Mouse (Mus musculus) kidney, postnatal 0 days (tissue): ENCODE measurements around the gene H2-DMa. TPM values are rescaled to one million over a fixed set of nuclear protein-coding genes. Genes with fewer than 3 reads are reported as not detected.
A peak's percentile ranks its signal among the peaks of the same experiment; 100 is the strongest.

Experiments used
- ATAC-seq: fragments of 200-750 bp; cut with Nextera tagmentation; replicated peaks from 2 replicates; pipeline ENCODE4 v1.8.0; 2017; ENCODE audit warnings: low read depth, moderate number of reproducible peaks, moderate TSS enrichment, moderate library complexity; ENCODE audit not compliant: low FRiP score
- DNase-seq: peaks from one replicate; pipeline ENCODE4 v3.0.0-alpha.2; 2016; ENCODE audit warnings: low spot score
- H3K27ac ChIP-seq: fragments of 300-500 bp; sonication (generic); 2 replicates; pipeline ENCODE4 v1.5.1; 2014; ENCODE audit warnings: mild to moderate bottlenecking
- H3K27me3 ChIP-seq: fragments of 300-500 bp; sonication (generic); 2 replicates; pipeline ENCODE4 v1.6.1; 2014; ENCODE audit warnings: low read length, mixed read lengths; ENCODE audit not compliant: insufficient read depth
- H3K36me3 ChIP-seq: fragments of 300-500 bp; sonication (generic); 2 replicates; pipeline ENCODE4 v1.6.1; 2014; ENCODE audit warnings: low read length, mixed read lengths; ENCODE audit not compliant: insufficient read depth
- H3K4me1 ChIP-seq: fragments of 300-500 bp; sonication (generic); replicated peaks from 2 replicates; pipeline ENCODE4 v1.6.1; 2014; ENCODE audit warnings: antibody characterized with exemption, low read length, mixed read lengths; ENCODE audit not compliant: insufficient read depth
- H3K4me2 ChIP-seq: fragments of 300-500 bp; sonication (generic); 2 replicates; pipeline ENCODE4 v1.6.1; 2014; ENCODE audit warnings: mild to moderate bottlenecking, low read length, moderate library complexity, mixed read lengths
- H3K4me3 ChIP-seq: fragments of 300-500 bp; sonication (generic); replicated peaks from 2 replicates; pipeline ENCODE4 v1.5.1; 2014; ENCODE audit warnings: low read depth, low read length
- H3K9ac ChIP-seq: fragments of 300-500 bp; sonication (generic); 2 replicates; pipeline ENCODE4 v1.6.1; 2014; ENCODE audit warnings: low read depth, low read length
- H3K9me3 ChIP-seq: fragments of 300-500 bp; sonication (generic); replicated peaks from 2 replicates; pipeline ENCODE4 v1.6.1; 2016; ENCODE audit warnings: low read length, inconsistent platforms, mixed read lengths
- CTCF ChIP-seq: IDR thresholded peaks from 2 replicates; pipeline ENCODE4 v1.5.1; 2016; ENCODE audit warnings: antibody characterized with exemption, low read depth, mild to moderate bottlenecking, moderate library complexity
- WGBS: fragments of 180-500 bp; shearing (Covaris S2); extraction: QIAGEN DNeasy Blood & Tissue Kit; methylation state at CpG from one replicate; pipeline ENCODE4 v1.1.7; 2014; 5-methylcytosine and 5-hydroxymethylcytosine counted together
- polyA plus RNA-seq: library from polyadenylated mRNA; unstranded; fragments of >200 nt; fragmentation: Nextera tagmentation; extraction: Ambion mirVana; gene quantifications from 2 replicates; pipeline ENCODE4 v1.2.1, GENCODE M21; 2015

Gene H2-DMa
- polyA plus RNA-seq, 1 experiment from 2014 or later = 18.6 TPM

DNA sequence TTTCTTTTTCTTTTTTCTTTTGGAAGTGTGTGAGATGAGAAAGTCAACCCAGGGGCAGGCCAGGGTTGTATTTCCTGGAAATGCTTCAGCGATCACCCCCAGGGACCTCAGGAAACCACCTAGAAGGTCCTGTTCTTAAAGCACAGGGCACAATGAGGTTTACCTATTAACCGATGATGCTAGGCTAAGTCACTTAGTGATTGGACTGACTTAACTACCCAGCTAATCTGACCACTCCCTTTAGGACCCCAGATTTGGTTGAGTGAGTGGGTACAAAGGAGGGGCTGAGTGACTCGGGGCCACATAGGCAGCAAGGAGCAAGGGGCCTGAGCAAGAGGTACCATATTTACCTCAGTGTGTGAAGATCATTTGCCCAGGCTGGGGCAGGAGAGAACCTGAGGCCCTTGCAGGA, 25.6 kb downstream of the H2-DMa start:
- no peaks in the 10 kb centered on the region for H3K27me3 ChIP-seq
- H3K4me3 ChIP-seq = no peak overlapping the region
- 0 out of 2 replicates have a peak, but pooled peaks cover 8% of the 10 kb centered on the region for H3K4me1 ChIP-seq
- no peak overlapping the region for H3K9ac ChIP-seq
- no peak overlapping the region for H3K4me2 ChIP-seq
- no peak for TF ChIP-seq CTCF
- ATAC-seq (0 out of 2 replicates have a peak, but pooled peaks have one; percentile 6), DNase-seq (no peak)
- H3K36me3 ChIP-seq = no peaks in the 10 kb centered on the region
- no peaks in the 10 kb centered on the region for H3K9me3 ChIP-seq
- H3K27ac ChIP-seq = no peak overlapping the region
- 29% methylated on average over 3 of the region's 3 CpGs for WGBS

DNA sequence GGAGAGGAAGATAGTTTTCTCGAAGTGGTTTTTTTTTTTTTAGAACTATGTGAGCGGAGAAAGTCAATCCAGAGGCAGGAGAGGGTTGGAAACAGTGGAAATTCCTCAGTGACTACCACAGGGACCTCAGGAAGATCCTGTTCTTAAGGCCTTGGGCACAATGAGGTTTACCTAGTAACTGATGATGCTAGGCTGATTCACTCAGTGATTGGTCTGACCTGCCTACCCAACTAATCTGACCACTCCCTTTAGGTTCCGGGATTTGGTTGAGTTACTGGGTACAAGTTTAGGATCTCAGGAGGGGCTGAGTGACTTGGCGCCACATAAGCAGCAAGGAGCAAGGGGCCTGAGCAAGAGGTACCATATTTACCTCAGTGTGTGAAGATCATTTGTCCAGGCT, 33.6 kb downstream of the H2-DMa start, which contains the start of gene H2-DMb1:
H2-DMb1 (plus strand) TSS at position 150 of the 400 bp plus-strand sequence.
- H3K27me3 ChIP-seq = no peaks in the 10 kb centered on the region
- no peak within 1 kb of the TSS for H3K27ac ChIP-seq
- peak; percentile 88 for ATAC-seq
- H3K9ac ChIP-seq = no peak within 1 kb of the TSS
- 49% methylated on average over 4 of the region's 4 CpGs for WGBS
- H3K4me1 ChIP-seq = no peaks in the 10 kb centered on the region
- peak within 1 kb of the TSS; percentile 36 for H3K4me2 ChIP-seq
- no peak within 1 kb of the TSS for H3K4me3 ChIP-seq
- no peaks in the 10 kb centered on the region for H3K36me3 ChIP-seq
- TF ChIP-seq CTCF = no peak
- peak; percentile 91 for DNase-seq
- H3K9me3 ChIP-seq = no peaks in the 10 kb centered on the region

DNA sequence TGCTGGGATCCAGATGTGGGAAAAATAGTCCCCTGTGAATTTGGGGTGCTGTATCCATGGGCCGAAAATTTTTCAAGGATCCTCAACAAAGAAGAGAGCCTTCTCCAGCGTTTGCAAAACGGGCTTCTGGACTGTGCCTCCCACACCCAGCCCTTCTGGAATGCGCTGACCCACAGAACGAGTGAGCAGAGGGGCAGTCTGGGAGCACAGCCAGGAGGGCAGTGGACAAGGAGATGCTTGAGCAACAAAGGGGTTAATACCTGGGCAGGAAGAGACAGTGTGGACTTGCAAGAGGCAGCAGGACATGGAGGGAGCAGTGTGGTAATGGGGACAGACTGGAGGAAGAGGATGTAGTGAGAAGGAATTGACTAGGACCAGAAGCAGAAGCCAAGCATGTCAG, 36.2 kb downstream of the H2-DMa start:
- ATAC-seq (peak; percentile 52; the same call in 1 of the 2 replicates), DNase-seq (no peak)
- no peak overlapping the region for H3K4me2 ChIP-seq
- no peak overlapping the region for H3K27ac ChIP-seq
- H3K36me3 ChIP-seq = no peaks in the 10 kb centered on the region
- H3K9ac ChIP-seq = no peak overlapping the region
- TF ChIP-seq CTCF = no peak
- no peaks in the 10 kb centered on the region for H3K27me3 ChIP-seq
- no peak overlapping the region for H3K4me3 ChIP-seq
- H3K9me3 ChIP-seq = no peaks in the 10 kb centered on the region
- 36% methylated on average over 5 of the region's 5 CpGs for WGBS
- no peaks in the 10 kb centered on the region for H3K4me1 ChIP-seq

DNA sequence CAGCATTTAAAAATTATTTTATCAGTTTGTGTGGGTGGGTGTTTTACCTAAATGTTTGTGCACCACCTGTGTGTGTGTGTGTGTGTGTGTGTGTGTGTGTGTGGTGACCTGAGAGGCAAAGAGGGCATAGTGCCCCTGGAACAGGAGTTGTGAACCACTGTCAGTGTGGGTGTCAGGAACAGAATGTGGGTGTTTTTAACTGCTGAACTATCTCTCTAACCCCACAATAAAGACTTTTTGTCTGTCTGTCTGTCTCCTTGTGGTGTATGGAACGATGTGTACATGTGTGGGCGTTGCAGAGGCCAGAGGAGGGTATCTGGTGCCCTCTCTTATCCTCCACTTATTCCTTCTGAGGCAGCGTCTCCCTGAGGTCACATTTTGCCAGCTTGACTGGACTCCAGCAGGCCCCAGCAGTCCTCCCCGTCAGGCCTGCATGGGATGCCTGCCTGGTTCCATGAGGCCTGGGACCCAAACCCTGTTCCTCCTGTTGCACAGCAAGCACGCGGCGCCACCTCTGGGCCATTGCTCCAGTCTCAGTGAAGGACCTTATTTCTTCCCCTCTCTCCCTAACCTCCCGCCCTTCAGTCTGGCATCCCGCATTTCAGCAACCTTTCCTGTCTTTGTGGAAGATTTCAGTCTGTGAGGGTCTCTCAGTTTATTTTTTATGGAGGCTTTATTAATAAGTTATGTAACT, 45.0 kb downstream of the H2-DMa start:
- peak; percentile 63 for TF ChIP-seq CTCF
- Histone ChIP-seq H3K27me3 (no peaks in the 10 kb centered on the region), H3K27ac (no peak overlapping the region), H3K9ac (no peak overlapping the region), H3K36me3 (no peaks in the 10 kb centered on the region), H3K4me2 (no peak overlapping the region), H3K9me3 (no peaks in the 10 kb centered on the region), H3K4me3 (no peak overlapping the region), H3K4me1 (no peaks in the 10 kb centered on the region)
- DNase-seq (peak; percentile 40), ATAC-seq (no peak; the same call in 1 of the 2 replicates)
- 39% methylated on average over 9 of the region's 9 CpGs for WGBS

DNA sequence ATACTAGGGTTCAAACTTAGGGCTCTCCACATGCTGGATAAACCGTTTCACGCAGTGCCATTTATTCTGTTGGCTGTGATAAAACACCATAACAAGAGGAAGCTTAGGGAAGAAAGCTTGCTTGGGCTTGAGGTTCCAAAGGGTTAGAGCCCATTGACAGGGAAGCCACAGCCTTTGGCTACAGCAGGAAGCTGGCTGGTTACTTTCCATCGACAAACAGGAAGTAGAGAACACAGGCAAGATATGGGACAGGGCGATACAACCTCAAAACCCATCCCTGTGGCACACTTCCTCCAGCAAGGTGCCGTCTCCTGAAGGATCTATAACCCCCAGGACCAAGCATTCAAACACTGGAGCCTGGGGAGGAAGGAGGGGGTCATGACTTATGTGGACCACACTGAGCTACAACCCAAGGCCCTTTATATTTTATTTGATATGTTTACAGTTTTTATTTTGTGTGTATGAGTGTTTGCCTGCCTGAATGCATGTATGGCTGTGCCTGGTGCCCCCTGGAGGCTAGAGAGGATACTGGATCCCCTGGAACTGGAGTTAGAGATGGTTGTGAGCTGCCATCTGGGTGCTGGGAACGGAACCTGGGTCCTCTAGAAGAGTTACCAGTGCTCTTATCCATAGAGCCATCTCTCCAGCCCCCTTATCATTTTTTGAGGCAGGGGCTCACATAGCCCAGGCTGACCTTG, 45.8 kb downstream of the H2-DMa start:
- Histone ChIP-seq H3K4me2 (no peak overlapping the region), H3K27ac (no peak overlapping the region), H3K9ac (no peak overlapping the region), H3K4me1 (no peaks in the 10 kb centered on the region), H3K36me3 (no peaks in the 10 kb centered on the region), H3K4me3 (no peak overlapping the region), H3K27me3 (no peaks in the 10 kb centered on the region), H3K9me3 (no peaks in the 10 kb centered on the region)
- ATAC-seq (no peak), DNase-seq (no peak)
- TF ChIP-seq CTCF = peak; percentile 53
- 85% methylated on average over 6 of the region's 6 CpGs for WGBS

DNA sequence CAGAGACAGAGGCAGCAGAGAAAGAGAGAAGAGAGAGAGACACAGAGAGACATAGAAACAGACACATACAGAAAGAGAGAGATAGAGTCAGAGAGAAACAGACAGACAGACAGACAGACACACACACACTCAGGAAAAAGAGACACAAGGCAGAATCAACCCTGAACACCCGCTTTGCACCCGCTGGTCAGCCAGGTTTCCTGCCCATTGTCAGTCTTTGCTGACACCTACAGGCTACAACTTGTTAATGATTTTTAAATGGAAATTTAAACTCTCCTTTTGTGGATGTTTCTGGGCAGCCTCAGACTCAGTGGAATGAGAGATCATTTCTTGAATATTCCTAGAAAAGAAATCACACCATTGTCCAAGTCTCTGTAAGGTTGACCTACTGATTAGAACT, 49.9 kb downstream of the H2-DMa start:
- no peaks in the 10 kb centered on the region for H3K27me3 ChIP-seq
- ATAC-seq = 0 out of 2 replicates have a peak, but pooled peaks have one; percentile 55

More for the DNA sequence above, 49.9 kb downstream of the H2-DMa start:
- Histone ChIP-seq H3K4me3 (no peak overlapping the region), H3K36me3 (no peaks in the 10 kb centered on the region), H3K4me1 (no peaks in the 10 kb centered on the region), H3K27ac (no peak overlapping the region), H3K9ac (no peak overlapping the region), H3K4me2 (no peak overlapping the region), H3K9me3 (no peaks in the 10 kb centered on the region)
- TF ChIP-seq CTCF = peak; percentile 84
- WGBS = 0% methylated on average over 2 of the region's 2 CpGs
- peak; percentile 88 for DNase-seq
